Mouse (Mus musculus): ENCODE data around the gene Slc36a4. TPM values are rescaled to one million over a fixed set of nuclear protein-coding genes. Genes with fewer than 3 reads are reported as not detected.

Gene Slc36a4
- total RNA-seq, 4 experiments from 2014 or later = 5.9 to 7.5 (median 6.7) TPM

Other genes starting within 250 kb of the Slc36a4 start
- 10 to 100 TPM; 22.7 to 33.0 (median 28.0) TPM for gene Smco4, start 216.3 kb upstream of the Slc36a4 start, total RNA-seq (2022)
- gene Deup1, start 81.8 kb upstream of the Slc36a4 start, total RNA-seq (2022) = under 1 TPM in 1 of 4 experiments, not detected in 3; 0.25 TPM
- gene Mtnr1b, start 164.8 kb downstream of the Slc36a4 start, total RNA-seq (2022) = not detected

Measured in heart, adult 8-10 months (tissue).